Mouse (Mus musculus): ENCODE results near the gene Klk1. TPM values are rescaled to one million over a fixed set of nuclear protein-coding genes. Genes with fewer than 3 reads are reported as not detected.

Klk1 gene
- total and polyA plus RNA-seq, 2 experiments from 2014 or later = not detected

- peaks cover 2% of the 10 kb centered on the region for H3K4me1 ChIP-seq (ENCODE audit: insufficient read depth)
- DNase-seq (no peak), ATAC-seq (peak; percentile 11; the same call in 1 of the 2 replicates)
- no peak overlapping the region for H3K9ac ChIP-seq
- H3K4me3 ChIP-seq (ENCODE audit: low read depth, low read length) = no peak overlapping the region
- no peak for TF ChIP-seq CTCF (IDR thresholded peaks at IDR 0.05; ENCODE audit: low read depth)
- no peaks in the 10 kb centered on the region for H3K27me3 ChIP-seq (ENCODE audit: insufficient read depth, low read length)
- no peak overlapping the region for H3K4me2 ChIP-seq (ENCODE audit: low read depth)
- H3K27ac ChIP-seq (ENCODE audit: low read depth, low read length) = no peak overlapping the region
- peaks cover 51% of the 10 kb centered on the region for H3K36me3 ChIP-seq (ENCODE audit: insufficient read depth)
- H3K9me3 ChIP-seq (ENCODE audit: low read length) = no peaks in the 10 kb centered on the region
- 57% methylated on average over 15 of the region's 15 CpGs for WGBS
Observed at GRCm38 (mm10) chr7:44253023-44253616, 28.0 kb downstream of the Klk1 start.

DNA sequence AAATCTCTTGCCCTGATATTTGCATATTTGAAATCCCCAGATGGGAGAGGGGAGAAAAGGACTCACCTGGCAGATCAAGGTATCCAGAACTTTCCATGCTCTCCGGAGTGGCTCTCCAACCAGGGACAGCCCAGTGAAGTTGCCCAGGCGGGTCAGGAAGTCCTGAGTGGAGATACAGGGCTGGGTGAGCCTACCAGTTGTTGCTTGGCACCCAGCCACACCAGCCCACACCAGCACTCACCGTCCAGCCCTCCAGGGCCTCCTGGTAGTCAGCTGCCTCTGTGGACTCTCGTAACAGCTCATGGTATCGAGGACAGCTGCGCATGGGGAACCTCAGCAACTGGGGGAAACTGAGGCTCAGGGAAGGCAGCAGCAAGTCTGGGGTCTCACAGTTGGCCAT is 29.8 kb downstream of the Klk1 start:
- H3K9ac ChIP-seq = no peak overlapping the region
- H3K4me3 ChIP-seq (ENCODE audit: low read depth, low read length) = no peak overlapping the region
- H3K4me2 ChIP-seq (ENCODE audit: low read depth) = no peak overlapping the region
- no peak for TF ChIP-seq CTCF (IDR thresholded peaks at IDR 0.05; ENCODE audit: low read depth)
- no peaks in the 10 kb centered on the region for H3K4me1 ChIP-seq (ENCODE audit: insufficient read depth)
- no peaks in the 10 kb centered on the region for H3K9me3 ChIP-seq (ENCODE audit: low read length)
- H3K27ac ChIP-seq (ENCODE audit: low read depth, low read length) = no peak overlapping the region
- DNase-seq = no peak
- WGBS = 77% methylated on average over 6 of the region's 6 CpGs
- H3K36me3 ChIP-seq (ENCODE audit: insufficient read depth) = peaks cover 34% of the 10 kb centered on the region
- H3K27me3 ChIP-seq (ENCODE audit: insufficient read depth, low read length) = no peaks in the 10 kb centered on the region
- no peak for ATAC-seq

GRCm38 (mm10) chr7:44257278-44257677 is 32.1 kb downstream of the Klk1 start, which contains the start of gene Acp4:
Gene Acp4 (minus strand): TSS chr7:44257378.
- H3K9me3 ChIP-seq (ENCODE audit: low read length) = no peaks in the 10 kb centered on the region
- no peak within 1 kb of the TSS for H3K4me2 ChIP-seq (ENCODE audit: low read depth)
- no peak for TF ChIP-seq CTCF (IDR thresholded peaks at IDR 0.05; ENCODE audit: low read depth)
- 82% methylated on average over 4 of the region's 4 CpGs for WGBS
- no peak for DNase-seq
- no peaks in the 10 kb centered on the region for H3K27me3 ChIP-seq (ENCODE audit: insufficient read depth, low read length)
- no peak within 1 kb of the TSS for H3K4me3 ChIP-seq (ENCODE audit: low read depth, low read length)
- H3K9ac ChIP-seq = no peak within 1 kb of the TSS
- no peak for ATAC-seq
- peaks cover 16% of the 10 kb centered on the region for H3K36me3 ChIP-seq (ENCODE audit: insufficient read depth)
- H3K27ac ChIP-seq (ENCODE audit: low read depth, low read length) = no peak within 1 kb of the TSS
- H3K4me1 ChIP-seq (ENCODE audit: insufficient read depth) = no peaks in the 10 kb centered on the region

- H3K4me3 ChIP-seq (ENCODE audit: low read depth, low read length) = no peak overlapping the region
- no peak overlapping the region for H3K4me2 ChIP-seq (ENCODE audit: low read depth)
- 0 out of 2 replicates have a peak, but pooled peaks cover 3% of the 10 kb centered on the region for H3K27me3 ChIP-seq (ENCODE audit: insufficient read depth, low read length)
- 74% methylated on average over 6 of the region's 6 CpGs for WGBS
- DNase-seq (no peak), ATAC-seq (no peak)
- no peak overlapping the region for H3K9ac ChIP-seq
- no peaks in the 10 kb centered on the region for H3K36me3 ChIP-seq (ENCODE audit: insufficient read depth)
- no peak overlapping the region for H3K27ac ChIP-seq (ENCODE audit: low read depth, low read length)
- no peak for TF ChIP-seq CTCF (IDR thresholded peaks at IDR 0.05; ENCODE audit: low read depth)
- no peaks in the 10 kb centered on the region for H3K9me3 ChIP-seq (ENCODE audit: low read length)
- H3K4me1 ChIP-seq (ENCODE audit: insufficient read depth) = no peaks in the 10 kb centered on the region
Observed at GRCm38 (mm10) chr7:44260410-44260809, 35.2 kb downstream of the Klk1 start.

DNA sequence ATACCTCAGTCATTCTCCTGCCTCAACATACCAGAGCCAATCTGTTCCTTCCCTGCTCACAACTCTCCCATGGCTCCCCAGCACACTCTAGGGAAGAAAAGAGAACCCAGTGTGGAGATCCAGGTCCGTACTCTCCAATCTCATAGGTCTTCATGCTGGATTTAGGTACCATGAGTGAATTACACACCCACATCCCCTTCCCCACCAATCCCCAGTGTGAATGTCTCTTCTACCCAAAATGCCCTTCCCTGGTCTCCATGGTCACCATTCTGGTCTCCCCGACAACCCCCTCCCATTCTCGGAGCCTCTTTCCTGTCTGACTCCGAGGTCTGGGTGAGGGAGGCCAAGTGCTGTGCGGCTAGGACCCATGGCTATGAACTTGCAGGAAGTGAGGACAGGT is 36.0 kb downstream of the Klk1 start, which contains the start of gene Gm15517:
Gene Gm15517 (plus strand): TSS at position 301 of the 400 bp plus-strand sequence.
- no peak for DNase-seq
- WGBS = 52% methylated on average over 5 of the region's 5 CpGs
- H3K4me2 ChIP-seq (ENCODE audit: low read depth) = no peak within 1 kb of the TSS
- ATAC-seq = no peak
- H3K27ac ChIP-seq (ENCODE audit: low read depth, low read length) = no peak within 1 kb of the TSS
- no peak within 1 kb of the TSS for H3K9ac ChIP-seq
- H3K36me3 ChIP-seq (ENCODE audit: insufficient read depth) = no peaks in the 10 kb centered on the region
- 0 out of 2 replicates have a peak, but pooled peaks cover 3% of the 10 kb centered on the region for H3K27me3 ChIP-seq (ENCODE audit: insufficient read depth, low read length)
- no peak within 1 kb of the TSS for H3K4me3 ChIP-seq (ENCODE audit: low read depth, low read length)
- TF ChIP-seq CTCF (IDR thresholded peaks at IDR 0.05; ENCODE audit: low read depth) = no peak
- H3K9me3 ChIP-seq (ENCODE audit: low read length) = no peaks in the 10 kb centered on the region
- no peaks in the 10 kb centered on the region for H3K4me1 ChIP-seq (ENCODE audit: insufficient read depth)

DNA sequence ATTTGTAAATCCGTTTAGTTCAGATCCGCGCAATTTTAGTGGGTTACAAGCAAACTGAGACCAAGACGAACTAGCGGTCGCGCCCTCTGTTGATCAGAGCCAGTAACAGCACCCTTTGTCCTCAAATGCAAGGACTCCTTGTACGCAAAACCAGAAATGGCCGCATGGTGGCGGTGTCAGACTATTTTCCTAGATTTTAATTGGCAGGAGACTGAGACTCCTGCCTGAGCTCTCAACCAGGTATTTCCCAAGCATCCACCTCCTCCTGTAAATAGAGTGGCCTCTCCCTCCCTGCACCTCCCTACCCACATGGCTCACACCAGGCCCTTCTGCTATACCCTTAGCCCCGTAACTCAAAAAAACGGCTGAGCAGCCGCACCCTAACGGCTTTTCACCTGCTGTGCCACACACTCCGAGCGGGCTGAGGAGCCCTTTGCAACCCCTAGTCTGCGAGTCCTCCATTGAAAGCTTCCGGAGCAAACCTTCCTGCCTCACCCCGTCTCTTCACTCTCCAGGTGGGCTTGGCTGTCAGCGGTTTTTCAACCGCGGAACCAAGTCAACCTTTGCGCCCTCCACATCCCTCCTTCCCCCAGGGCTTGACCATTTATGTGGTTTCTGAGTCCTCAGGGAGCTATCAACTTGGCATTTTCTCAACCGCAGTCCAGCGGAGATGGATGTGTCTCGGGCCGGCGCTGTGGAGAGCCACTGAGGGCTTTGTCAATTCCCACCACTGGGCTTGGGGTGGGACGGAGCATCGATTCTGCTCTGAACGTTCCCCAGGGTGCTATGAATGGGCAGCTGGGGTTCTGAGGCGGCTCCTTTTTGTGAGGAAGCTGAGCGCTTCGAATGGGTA is 37.9 kb downstream of the Klk1 start:
- H3K4me2 ChIP-seq (ENCODE audit: low read depth) = peak overlapping the region; percentile 88
- DNase-seq (peak; percentile 99), ATAC-seq (peak; percentile 81)
- 0 out of 2 replicates have a peak, but pooled peaks cover 3% of the 10 kb centered on the region for H3K27me3 ChIP-seq (ENCODE audit: insufficient read depth, low read length)
- TF ChIP-seq CTCF (IDR thresholded peaks at IDR 0.05; ENCODE audit: low read depth) = peak; percentile 98
- H3K9ac ChIP-seq = peak overlapping the region; percentile 51
- H3K9me3 ChIP-seq (ENCODE audit: low read length) = no peaks in the 10 kb centered on the region
- WGBS = 1% methylated on average over 34 of the region's 34 CpGs
- no peaks in the 10 kb centered on the region for H3K4me1 ChIP-seq (ENCODE audit: insufficient read depth)
- no peak overlapping the region for H3K27ac ChIP-seq (ENCODE audit: low read depth, low read length)
- H3K4me3 ChIP-seq (ENCODE audit: low read depth, low read length) = peak overlapping the region; percentile 40
- no peaks in the 10 kb centered on the region for H3K36me3 ChIP-seq (ENCODE audit: insufficient read depth)

GRCm38 (mm10) chr7:44268117-44268516 is 43.0 kb downstream of the Klk1 start:
- WGBS = 80% methylated on average over 11 of the region's 11 CpGs
- DNase-seq (no peak), ATAC-seq (no peak)
- H3K27me3 ChIP-seq (ENCODE audit: insufficient read depth, low read length) = peaks cover 3% of the 10 kb centered on the region; the same call in 1 of the 2 replicates
- no peak for TF ChIP-seq CTCF (IDR thresholded peaks at IDR 0.05; ENCODE audit: low read depth)
- H3K4me2 ChIP-seq (ENCODE audit: low read depth) = no peak overlapping the region
- H3K27ac ChIP-seq (ENCODE audit: low read depth, low read length) = no peak overlapping the region
- no peak overlapping the region for H3K4me3 ChIP-seq (ENCODE audit: low read depth, low read length)
- no peaks in the 10 kb centered on the region for H3K36me3 ChIP-seq (ENCODE audit: insufficient read depth)
- H3K9ac ChIP-seq = no peak overlapping the region
- no peaks in the 10 kb centered on the region for H3K9me3 ChIP-seq (ENCODE audit: low read length)
- H3K4me1 ChIP-seq (ENCODE audit: insufficient read depth) = no peaks in the 10 kb centered on the region

Measured in forebrain, postnatal 0 days (tissue).